In genomic region chr12:34725204-34725603, GRCm38 (mm10) we compare ENCODE assay signal across 26 mouse cellular contexts.
DNase-seq lines count a peak whose midpoint lies in the region; ATAC-seq lines count a peak whose summit lies in the region.
"Had no signal": no experiment of that assay in that cellular context is flagged by ENCODE, and none has a peak within 500 bp of the region (broad histone marks: within the 10 kb centered on the region; RNA-seq: fewer than 3 reads in every experiment).

No protein-coding gene starts in this region.

- H3K27ac ChIP-seq in embryonic facial prominence, embryonic 14.5 days (replicated peaks; ENCODE audit: low read depth, low read length): no peak overlapping the region
- H3K27ac ChIP-seq in embryonic facial prominence, embryonic 10.5 days (replicated peaks): no peak overlapping the region
- H3K27ac ChIP-seq in midbrain, embryonic 16.5 days (ENCODE audit: low read length): no peak overlapping the region
- H3K27ac ChIP-seq in midbrain, embryonic 15.5 days: no peak overlapping the region
- H3K27ac ChIP-seq in neural tube, embryonic 15.5 days (replicated peaks): no peak overlapping the region
- H3K27ac ChIP-seq: embryonic facial prominence, embryonic 13.5 days; forebrain, embryonic 13.5 days; hindbrain, embryonic 10.5 days; limb, embryonic 10.5 days; liver, embryonic 15.5 days; neural tube, embryonic 12.5 days; stomach, embryonic 15.5 days had no signal

- H3K9ac ChIP-seq in embryonic facial prominence, embryonic 14.5 days (ENCODE audit: low read depth, low read length): no peak overlapping the region
- H3K9ac ChIP-seq in midbrain, embryonic 16.5 days (ENCODE audit: low read depth, low read length): no peak overlapping the region
- no peak overlapping the region for H3K9ac ChIP-seq in midbrain, embryonic 15.5 days
- no peak overlapping the region for H3K9ac ChIP-seq in neural tube, embryonic 15.5 days (replicated peaks)
- H3K9ac ChIP-seq: embryonic facial prominence, embryonic 13.5 days; forebrain, embryonic 13.5 days; liver, embryonic 15.5 days; neural tube, embryonic 12.5 days; stomach, embryonic 15.5 days had no signal

- no peaks in the 10 kb centered on the region for H3K9me3 ChIP-seq in embryonic facial prominence, embryonic 14.5 days (ENCODE audit: control insufficient read depth, low read length)
- no peaks in the 10 kb centered on the region for H3K9me3 ChIP-seq in embryonic facial prominence, embryonic 10.5 days
- H3K9me3 ChIP-seq in midbrain, embryonic 16.5 days (replicated peaks; ENCODE audit: control insufficient read depth, low read length, poor library complexity, severe bottlenecking): no peaks in the 10 kb centered on the region
- no peaks in the 10 kb centered on the region for H3K9me3 ChIP-seq in midbrain, embryonic 15.5 days
- no peaks in the 10 kb centered on the region for H3K9me3 ChIP-seq in neural tube, embryonic 15.5 days (replicated peaks)
- H3K9me3 ChIP-seq: embryonic facial prominence, embryonic 13.5 days; forebrain, embryonic 13.5 days; hindbrain, embryonic 10.5 days; limb, embryonic 10.5 days; liver, embryonic 15.5 days; neural tube, embryonic 12.5 days; stomach, embryonic 15.5 days had no signal

- no peaks in the 10 kb centered on the region for H3K36me3 ChIP-seq in embryonic facial prominence, embryonic 14.5 days (ENCODE audit: control insufficient read depth, insufficient read depth, low read length)
- no peaks in the 10 kb centered on the region for H3K36me3 ChIP-seq in embryonic facial prominence, embryonic 10.5 days (replicated peaks)
- no peaks in the 10 kb centered on the region for H3K36me3 ChIP-seq in midbrain, embryonic 16.5 days (ENCODE audit: control insufficient read depth, insufficient read depth, low read length)
- H3K36me3 ChIP-seq in midbrain, embryonic 15.5 days (replicated peaks): no peaks in the 10 kb centered on the region
- H3K36me3 ChIP-seq in neural tube, embryonic 15.5 days: no peaks in the 10 kb centered on the region
- H3K36me3 ChIP-seq: embryonic facial prominence, embryonic 13.5 days; hindbrain, embryonic 10.5 days; limb, embryonic 10.5 days; liver, embryonic 15.5 days; neural tube, embryonic 12.5 days; stomach, embryonic 15.5 days had no signal

- peak; percentile 2 for DNase-seq in embryonic facial prominence, embryonic 14.5 days (ENCODE audit: low spot score)
- no peak for DNase-seq in embryonic facial prominence, embryonic 10.5 days (ENCODE audit: low spot score)
- DNase-seq in testis, postnatal 14 days (ENCODE audit: low spot score): no peak
- DNase-seq in thymus, adult 18-20 months: no peak
- DNase-seq: adrenal gland, postnatal 25 days; cerebellum, adult 11-12 months; cerebellum, postnatal 10 days; kidney, adult 18-20 months; kidney, postnatal 10 days; liver; right cerebral cortex, adult 18-20 months; right cerebral cortex, postnatal 4 days; thymus, adult 2 months had no signal

- H3K27me3 ChIP-seq in embryonic facial prominence, embryonic 14.5 days (replicated peaks; ENCODE audit: control insufficient read depth, insufficient read depth, low read length): no peaks in the 10 kb centered on the region
- H3K27me3 ChIP-seq in embryonic facial prominence, embryonic 10.5 days (replicated peaks; ENCODE audit: low read depth, poor library complexity, severe bottlenecking): no peaks in the 10 kb centered on the region
- no peaks in the 10 kb centered on the region for H3K27me3 ChIP-seq in midbrain, embryonic 16.5 days (ENCODE audit: control insufficient read depth, insufficient read depth, low read depth, low read length)
- no peaks in the 10 kb centered on the region for H3K27me3 ChIP-seq in midbrain, embryonic 15.5 days (replicated peaks)
- H3K27me3 ChIP-seq in neural tube, embryonic 15.5 days (replicated peaks): no peaks in the 10 kb centered on the region
- H3K27me3 ChIP-seq: embryonic facial prominence, embryonic 13.5 days; forebrain, embryonic 13.5 days; liver, embryonic 15.5 days; neural tube, embryonic 12.5 days; stomach, embryonic 15.5 days had no signal

- no peak overlapping the region for H3K4me2 ChIP-seq in embryonic facial prominence, embryonic 14.5 days (ENCODE audit: low read depth, low read length)
- H3K4me2 ChIP-seq in midbrain, embryonic 16.5 days (ENCODE audit: low read length): no peak overlapping the region
- no peak overlapping the region for H3K4me2 ChIP-seq in midbrain, embryonic 15.5 days
- H3K4me2 ChIP-seq in neural tube, embryonic 15.5 days: no peak overlapping the region
- H3K4me2 ChIP-seq: embryonic facial prominence, embryonic 13.5 days; forebrain, embryonic 13.5 days; heart, embryonic 11.5 days; liver, embryonic 15.5 days; neural tube, embryonic 12.5 days; stomach, embryonic 15.5 days had no signal

- no peak for ATAC-seq in embryonic facial prominence, embryonic 14.5 days (ENCODE audit: low read depth)
- peak; percentile 71 for ATAC-seq in midbrain, embryonic 16.5 days
- ATAC-seq in midbrain, embryonic 15.5 days (replicated peaks): no peak; the same call in 1 of the 2 replicates
- ATAC-seq in hematopoietic stem cell, adult 5-6 weeks (replicated peaks in 1 of 2; ENCODE audit: insufficient read depth in 1 of 2, low FRiP score in 2 of 2, low TSS enrichment in 1 of 2, low read depth in 1 of 2, poor library complexity in 2 of 2, severe bottlenecking in 2 of 2): peak; percentile 57 to 75
- 0 out of 2 replicates have a peak, but pooled peaks have one; percentile 47 for ATAC-seq in neural tube, embryonic 15.5 days (ENCODE audit: low FRiP score)
- ATAC-seq: forebrain, embryonic 13.5 days; inflammation-experienced regulatory T-cells, adult 6 months had no signal

- no peaks in the 10 kb centered on the region for H3K4me1 ChIP-seq in embryonic facial prominence, embryonic 14.5 days (ENCODE audit: control insufficient read depth, insufficient read depth, low read length)
- 0 out of 2 replicates have a peak, but pooled peaks cover 3% of the 10 kb centered on the region for H3K4me1 ChIP-seq in embryonic facial prominence, embryonic 10.5 days
- no peaks in the 10 kb centered on the region for H3K4me1 ChIP-seq in midbrain, embryonic 16.5 days (ENCODE audit: control insufficient read depth, insufficient read depth, low read length)
- 0 out of 2 replicates have a peak, but pooled peaks cover 2% of the 10 kb centered on the region for H3K4me1 ChIP-seq in midbrain, embryonic 15.5 days
- peaks cover 4% of the 10 kb centered on the region; the same call in 1 of the 2 replicates for H3K4me1 ChIP-seq in neural tube, embryonic 15.5 days
- H3K4me1 ChIP-seq: embryonic facial prominence, embryonic 13.5 days; forebrain, embryonic 13.5 days; hindbrain, embryonic 10.5 days; limb, embryonic 10.5 days; liver, embryonic 15.5 days; stomach, embryonic 15.5 days had no signal

- H3K4me3 ChIP-seq in embryonic facial prominence, embryonic 14.5 days (ENCODE audit: low read depth, low read length): no peak overlapping the region
- no peak overlapping the region for H3K4me3 ChIP-seq in embryonic facial prominence, embryonic 10.5 days
- H3K4me3 ChIP-seq in midbrain, embryonic 16.5 days (ENCODE audit: low read depth, low read length): no peak overlapping the region
- no peak overlapping the region for H3K4me3 ChIP-seq in midbrain, embryonic 15.5 days
- H3K4me3 ChIP-seq in neural tube, embryonic 15.5 days (replicated peaks): no peak overlapping the region
- H3K4me3 ChIP-seq: embryonic facial prominence, embryonic 13.5 days; forebrain, embryonic 13.5 days; hindbrain, embryonic 10.5 days; limb, embryonic 10.5 days; liver, embryonic 15.5 days; neural tube, embryonic 12.5 days; stomach, embryonic 15.5 days had no signal

- WGBS in embryonic facial prominence, embryonic 14.5 days: 62% methylated on average over 5 of the region's 5 CpGs
- 76% methylated on average over 5 of the region's 5 CpGs for WGBS in embryonic facial prominence, embryonic 10.5 days
- 47% methylated on average over 5 of the region's 5 CpGs for WGBS in midbrain, embryonic 16.5 days
- WGBS in midbrain, embryonic 15.5 days: 45% methylated on average over 5 of the region's 5 CpGs
- WGBS in neural tube, embryonic 15.5 days: 29% methylated on average over 5 of the region's 5 CpGs

Comparison
In these comparisons a context has a peak if more than half of its experiments do, and no peak if none do; other contexts are left out.
1. ATAC-seq: peak in midbrain, embryonic 16.5 days (single experiment), hematopoietic stem cell, adult 5-6 weeks (2 of 2) and neural tube, embryonic 15.5 days (single experiment); none in embryonic facial prominence, embryonic 14.5 days (single experiment) and midbrain, embryonic 15.5 days (single experiment).